Comparison of ENCODE assay signal across 8 mouse cellular contexts in genomic region chr4:126111153-126111549, GRCm38 (mm10). TPM values are rescaled to one million over a fixed set of nuclear protein-coding genes. Genes with fewer than 3 reads are reported as not detected.
DNase-seq lines count a peak whose midpoint lies in the region; ATAC-seq and TF ChIP-seq lines count a peak whose summit lies in the region.
"Had no signal": no experiment of that assay in that cellular context is flagged by ENCODE, and none has a peak within 500 bp of the region (broad histone marks: within the 10 kb centered on the region; RNA-seq: fewer than 3 reads in every experiment).

No protein-coding gene starts in this region.

- no peak for DNase-seq in lung, postnatal 4 days
- no peak for DNase-seq in kidney, postnatal 0 days (ENCODE audit: low spot score)
- DNase-seq in layer of hippocampus, postnatal 14 days (ENCODE audit: low spot score in 2 of 2) = no peak

- H3K27me3 ChIP-seq in lung, embryonic 15.5 days = no peaks in the 10 kb centered on the region
- H3K27me3 ChIP-seq in embryonic facial prominence, embryonic 13.5 days = no peaks in the 10 kb centered on the region
- no peaks in the 10 kb centered on the region for H3K27me3 ChIP-seq in kidney, postnatal 0 days (ENCODE audit: insufficient read depth, low read length)
- no peaks in the 10 kb centered on the region for H3K27me3 ChIP-seq in midbrain, embryonic 16.5 days (ENCODE audit: control insufficient read depth, insufficient read depth, low read depth, low read length)

- 18% methylated on average over 7 of the region's 7 CpGs for WGBS in lung, embryonic 15.5 days
- 22% methylated on average over 7 of the region's 7 CpGs for WGBS in embryonic facial prominence, embryonic 13.5 days
- WGBS in kidney, postnatal 0 days = 19% methylated on average over 7 of the region's 7 CpGs
- 14% methylated on average over 7 of the region's 7 CpGs for WGBS in midbrain, embryonic 16.5 days

- H3K4me3 ChIP-seq in lung, embryonic 15.5 days = 0 out of 2 replicates have a peak overlapping the region, but pooled peaks have one; percentile 3
- no peak overlapping the region for H3K4me3 ChIP-seq in embryonic facial prominence, embryonic 13.5 days
- no peak overlapping the region for H3K4me3 ChIP-seq in kidney, postnatal 0 days (replicated peaks; ENCODE audit: low read depth, low read length)
- no peak overlapping the region for H3K4me3 ChIP-seq in midbrain, embryonic 16.5 days (ENCODE audit: low read depth, low read length)

- no peaks in the 10 kb centered on the region for H3K36me3 ChIP-seq in lung, embryonic 15.5 days
- no peaks in the 10 kb centered on the region for H3K36me3 ChIP-seq in embryonic facial prominence, embryonic 13.5 days
- no peaks in the 10 kb centered on the region for H3K36me3 ChIP-seq in kidney, postnatal 0 days (ENCODE audit: insufficient read depth, low read length)
- no peaks in the 10 kb centered on the region for H3K36me3 ChIP-seq in midbrain, embryonic 16.5 days (ENCODE audit: control insufficient read depth, insufficient read depth, low read length)

- H3K27ac ChIP-seq in lung, embryonic 15.5 days = peak overlapping the region; percentile 93
- H3K27ac ChIP-seq in embryonic facial prominence, embryonic 13.5 days = peak overlapping the region; percentile 87
- peak overlapping the region; percentile 91 for H3K27ac ChIP-seq in kidney, postnatal 0 days
- peak overlapping the region; percentile 72 for H3K27ac ChIP-seq in midbrain, embryonic 16.5 days (ENCODE audit: low read length)

- no peaks in the 10 kb centered on the region for H3K9me3 ChIP-seq in lung, embryonic 15.5 days
- H3K9me3 ChIP-seq in embryonic facial prominence, embryonic 13.5 days = no peaks in the 10 kb centered on the region
- no peaks in the 10 kb centered on the region for H3K9me3 ChIP-seq in kidney, postnatal 0 days (replicated peaks; ENCODE audit: low read length)
- H3K9me3 ChIP-seq in midbrain, embryonic 16.5 days (replicated peaks; ENCODE audit: control insufficient read depth, low read length, poor library complexity, severe bottlenecking) = no peaks in the 10 kb centered on the region

- H3K9ac ChIP-seq in lung, embryonic 15.5 days = peak overlapping the region; percentile 20
- peak overlapping the region; percentile 59 for H3K9ac ChIP-seq in embryonic facial prominence, embryonic 13.5 days
- H3K9ac ChIP-seq in kidney, postnatal 0 days (ENCODE audit: low read depth, low read length) = no peak overlapping the region
- peak overlapping the region; percentile 47 for H3K9ac ChIP-seq in midbrain, embryonic 16.5 days (ENCODE audit: low read depth, low read length)

- peaks cover 68% of the 10 kb centered on the region for H3K4me1 ChIP-seq in lung, embryonic 15.5 days
- H3K4me1 ChIP-seq in embryonic facial prominence, embryonic 13.5 days = peaks cover 33% of the 10 kb centered on the region
- peaks cover 53% of the 10 kb centered on the region for H3K4me1 ChIP-seq in kidney, postnatal 0 days (replicated peaks; ENCODE audit: insufficient read depth, low read length)
- H3K4me1 ChIP-seq in midbrain, embryonic 16.5 days (ENCODE audit: control insufficient read depth, insufficient read depth, low read length) = peaks cover 28% of the 10 kb centered on the region

- TF ChIP-seq CTCF in kidney, postnatal 0 days (IDR thresholded peaks at IDR 0.05; ENCODE audit: low read depth) = no peak

- H3K4me2 ChIP-seq in lung, embryonic 15.5 days = peak overlapping the region; percentile 41
- H3K4me2 ChIP-seq in embryonic facial prominence, embryonic 13.5 days = peak overlapping the region; percentile 47
- peak overlapping the region; percentile 41 for H3K4me2 ChIP-seq in kidney, postnatal 0 days (ENCODE audit: low read length)
- H3K4me2 ChIP-seq in midbrain, embryonic 16.5 days (ENCODE audit: low read length) = peak overlapping the region; percentile 34; the same call in 1 of the 2 replicates

- no peak for ATAC-seq in lung, embryonic 15.5 days (ENCODE audit: borderline replicate concordance, extremely low read depth, low FRiP score, low TSS enrichment)
- ATAC-seq in embryonic facial prominence, embryonic 13.5 days (ENCODE audit: insufficient number of reproducible peaks, insufficient read depth, low FRiP score, low TSS enrichment, low read depth) = no peak
- ATAC-seq in kidney, postnatal 0 days (replicated peaks; ENCODE audit: low FRiP score, low read depth) = no peak
- ATAC-seq in midbrain, embryonic 16.5 days = no peak
- no peak for ATAC-seq in megakaryocyte-erythroid progenitor cell, adult 5-6 weeks (replicated peaks; ENCODE audit: low FRiP score, low TSS enrichment, poor library complexity, severe bottlenecking)

RNA-seq across cellular contexts. Expression of gene Stk40, which starts 7.4 kb away (rescaled TPM):
- polyA plus RNA-seq in lung, embryonic 15.5 days (2015; fragmentation: Nextera tagmentation; extraction: Ambion mirVana) = 37.8 and 40.7 TPM in 2 replicates
- 34.9 and 36.6 TPM in 2 replicates for polyA plus RNA-seq in embryonic facial prominence, embryonic 13.5 days (2015; fragmentation: Nextera tagmentation; extraction: Ambion mirVana)
- polyA plus RNA-seq in kidney, postnatal 0 days (2015; fragmentation: Nextera tagmentation; extraction: Ambion mirVana) = 27.1 and 28.7 TPM in 2 replicates
- polyA plus RNA-seq in midbrain, embryonic 16.5 days (2015; fragmentation: Nextera tagmentation; extraction: Ambion mirVana) = 27.1 and 31.1 TPM in 2 replicates
- 12.2 and 14.6 TPM in 2 replicates for total RNA-seq in megakaryocyte-erythroid progenitor cell, adult 5-6 weeks (2014; fragmentation: Nextera tagmentation)
- 10.0 and 11.7 TPM in 2 replicates for total RNA-seq in megakaryocyte-erythroid progenitor cell, adult 5-6 weeks (2017)
- total RNA-seq in layer of hippocampus, postnatal 14 days (2021) = 10 to 100 TPM; 20.8 to 21.3 TPM

RNA-seq across cellular contexts. Expression of gene Lsm10, which starts 14.7 kb away (rescaled TPM):
- 50.3 and 54.1 TPM in 2 replicates for polyA plus RNA-seq in lung, embryonic 15.5 days (2015; fragmentation: Nextera tagmentation; extraction: Ambion mirVana)
- polyA plus RNA-seq in embryonic facial prominence, embryonic 13.5 days (2015; fragmentation: Nextera tagmentation; extraction: Ambion mirVana) = 46.7 and 50.3 TPM in 2 replicates
- polyA plus RNA-seq in kidney, postnatal 0 days (2015; fragmentation: Nextera tagmentation; extraction: Ambion mirVana) = 58.5 and 59.0 TPM in 2 replicates
- polyA plus RNA-seq in midbrain, embryonic 16.5 days (2015; fragmentation: Nextera tagmentation; extraction: Ambion mirVana) = 55.1 and 63.5 TPM in 2 replicates
- 30.8 and 32.0 TPM in 2 replicates for total RNA-seq in megakaryocyte-erythroid progenitor cell, adult 5-6 weeks (2014; fragmentation: Nextera tagmentation)
- 10.5 and 16.7 TPM in 2 replicates for total RNA-seq in megakaryocyte-erythroid progenitor cell, adult 5-6 weeks (2017)
- total RNA-seq in layer of hippocampus, postnatal 14 days (2021) = 10 to 100 TPM; 12.9 to 13.1 TPM

RNA-seq across cellular contexts. Expression of gene Eva1b, which starts 36.4 kb away (rescaled TPM):
- polyA plus RNA-seq in lung, embryonic 15.5 days (2015; fragmentation: Nextera tagmentation; extraction: Ambion mirVana) = 95.9 and 101 TPM in 2 replicates
- polyA plus RNA-seq in embryonic facial prominence, embryonic 13.5 days (2015; fragmentation: Nextera tagmentation; extraction: Ambion mirVana) = 70.2 and 78.2 TPM in 2 replicates
- polyA plus RNA-seq in kidney, postnatal 0 days (2015; fragmentation: Nextera tagmentation; extraction: Ambion mirVana) = 130 and 149 TPM in 2 replicates
- polyA plus RNA-seq in midbrain, embryonic 16.5 days (2015; fragmentation: Nextera tagmentation; extraction: Ambion mirVana) = 7.9 and 10.0 TPM in 2 replicates
- not detected in 2 replicates for total RNA-seq in megakaryocyte-erythroid progenitor cell, adult 5-6 weeks (2014; fragmentation: Nextera tagmentation)
- total RNA-seq in megakaryocyte-erythroid progenitor cell, adult 5-6 weeks (2017) = 0.91 TPM in 1 of 2 replicates, not detected in the other
- total RNA-seq in layer of hippocampus, postnatal 14 days (2021) = 1 to 10 TPM; 6.5 to 6.7 TPM

RNA-seq across cellular contexts. Expression of gene Sh3d21, which starts 52.1 kb away (rescaled TPM):
- 7.2 and 9.4 TPM in 2 replicates for polyA plus RNA-seq in lung, embryonic 15.5 days (2015; fragmentation: Nextera tagmentation; extraction: Ambion mirVana)
- 8.6 and 10.3 TPM in 2 replicates for polyA plus RNA-seq in embryonic facial prominence, embryonic 13.5 days (2015; fragmentation: Nextera tagmentation; extraction: Ambion mirVana)
- 9.2 and 9.7 TPM in 2 replicates for polyA plus RNA-seq in kidney, postnatal 0 days (2015; fragmentation: Nextera tagmentation; extraction: Ambion mirVana)
- 1.4 and 1.8 TPM in 2 replicates for polyA plus RNA-seq in midbrain, embryonic 16.5 days (2015; fragmentation: Nextera tagmentation; extraction: Ambion mirVana)
- total RNA-seq in megakaryocyte-erythroid progenitor cell, adult 5-6 weeks (2014; fragmentation: Nextera tagmentation) = 0.72 TPM in 1 of 2 replicates, not detected in the other
- 1.1 TPM in 1 of 2 replicates, not detected in the other for total RNA-seq in megakaryocyte-erythroid progenitor cell, adult 5-6 weeks (2017)
- total RNA-seq in layer of hippocampus, postnatal 14 days (2021) = 1 to 10 TPM; 1.2 to 1.8 TPM
- total RNA-seq: common myeloid progenitor, adult 5-6 weeks had no signal

RNA-seq across cellular contexts. Expression of gene Oscp1, which starts 52.8 kb away (rescaled TPM):
- polyA plus RNA-seq in lung, embryonic 15.5 days (2015; fragmentation: Nextera tagmentation; extraction: Ambion mirVana) = 20.1 and 22.8 TPM in 2 replicates
- 19.2 and 22.2 TPM in 2 replicates for polyA plus RNA-seq in embryonic facial prominence, embryonic 13.5 days (2015; fragmentation: Nextera tagmentation; extraction: Ambion mirVana)
- polyA plus RNA-seq in kidney, postnatal 0 days (2015; fragmentation: Nextera tagmentation; extraction: Ambion mirVana) = 13.6 and 16.2 TPM in 2 replicates
- polyA plus RNA-seq in midbrain, embryonic 16.5 days (2015; fragmentation: Nextera tagmentation; extraction: Ambion mirVana) = 40.0 and 48.5 TPM in 2 replicates
- total RNA-seq in megakaryocyte-erythroid progenitor cell, adult 5-6 weeks (2014; fragmentation: Nextera tagmentation) = 0.90 and 1.9 TPM in 2 replicates
- total RNA-seq in megakaryocyte-erythroid progenitor cell, adult 5-6 weeks (2017) = 0.91 and 22.0 TPM in 2 replicates
- 10 to 100 TPM; 45.5 to 49.0 TPM for total RNA-seq in layer of hippocampus, postnatal 14 days (2021)
